Mouse (Mus musculus) layer of hippocampus, adult 18-20 months (tissue): ENCODE results near the gene Obp1b. TPM values are rescaled to one million over a fixed set of nuclear protein-coding genes. Genes with fewer than 3 reads are reported as not detected.
"Not testable (repeated sequence)": the region's sequence is repeated elsewhere in the genome, so short reads cannot be mapped to it uniquely, and the experiment has no call there.

Source experiments
- DNase-seq, 2 experiments: peaks; one replicate each; pipeline ENCODE4 v3.0.0; 2022; ENCODE audit warnings: low spot score in 2 of 2
- long read RNA-seq: library from polyadenylated mRNA; stranded (forward); transcript quantifications from one replicate; pipeline ENCODE4 v2.0.0, GENCODE M21; 2021
- total RNA-seq, 2 experiments: library from RNA; stranded (reverse); gene quantifications; 2 replicates each; pipeline ENCODE4 v1.2.3; 2021

Obp1b gene
- not detected for total RNA-seq
- long read RNA-seq = 0 reads

- not testable (repeated sequence) for DNase-seq
Observed at GRCm38 (mm10) chrX:78186477-78186876, at the start of gene Obp1b. TSS of gene Obp1b (plus strand) at chrX:78186777.

GRCm38 (mm10) chrX:78202220-78202619 lies 15.6 kb downstream of the Obp1b start:
- DNase-seq = not testable (repeated sequence)

GRCm38 (mm10) chrX:78202829-78203228 lies 16.3 kb downstream of the Obp1b start:
- DNase-seq = no peak

Other genes starting within 250 kb of the Obp1b start
- gene Obp1a, start 95.4 kb upstream of the Obp1b start, total RNA-seq = not detected
- gene Gm5938, start 61.3 kb upstream of the Obp1b start, total RNA-seq = not detected
- not detected for gene Gm14743, start 59.1 kb downstream of the Obp1b start, total RNA-seq
- gene 4930480E11Rik, start 182.9 kb downstream of the Obp1b start, total RNA-seq = not detected